Mouse (Mus musculus) kidney, adult 2 months (tissue): Measurements from ENCODE around the gene Slc4a4.

Experiments
- CTCF ChIP-seq: fragments of 200-500 bp; conservative IDR thresholded peaks from 2 replicates; pipeline ENCODE4 v1.5.1; 2011; ENCODE audit warnings: low read depth, mild to moderate bottlenecking, control low read depth, low read length, moderate library complexity, mixed read lengths; ENCODE audit not compliant: insufficient read depth, insufficient read length
- POLR2A ChIP-seq: fragments of 200-500 bp; IDR thresholded peaks from one replicate; pipeline ENCODE4 v1.6.1; 2011; ENCODE audit warnings: low read depth, low read length, control low read depth

DNA sequence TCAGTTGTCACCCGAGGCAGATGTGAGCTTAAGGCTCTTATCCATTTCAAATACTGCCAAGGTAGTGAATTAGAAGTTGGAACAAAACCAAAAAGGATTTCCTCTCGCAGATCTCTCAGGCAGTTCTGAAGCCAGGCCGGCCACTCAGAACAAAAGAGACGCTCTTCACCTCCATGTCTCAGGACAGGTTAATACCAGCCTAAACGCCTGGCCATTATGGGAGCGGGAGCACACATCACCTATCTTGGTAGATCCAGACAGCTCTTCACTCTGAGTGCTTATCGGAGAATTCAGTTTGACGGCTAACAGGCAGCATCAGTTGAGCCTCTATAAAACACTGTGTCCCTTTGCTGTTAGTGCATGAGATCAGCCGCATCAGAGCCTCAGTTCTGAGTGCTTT is 174.5 kb downstream of the Slc4a4 start:
- no peak for TF ChIP-seq POLR2A
- no peak for TF ChIP-seq CTCF
